Mouse (Mus musculus) fat pad, adult 2 months (tissue): Measurements from ENCODE around the gene Abcg8.
A peak's percentile ranks its signal among the peaks of the same experiment; 100 is the strongest.

Experiments used
- DNase-seq: peaks from one replicate; pipeline ENCODE4 v3.0.0-alpha.2; 2011; ENCODE audit warnings: low read depth, low spot score; ENCODE audit errors: extremely low read depth

Abcg8 gene

DNA sequence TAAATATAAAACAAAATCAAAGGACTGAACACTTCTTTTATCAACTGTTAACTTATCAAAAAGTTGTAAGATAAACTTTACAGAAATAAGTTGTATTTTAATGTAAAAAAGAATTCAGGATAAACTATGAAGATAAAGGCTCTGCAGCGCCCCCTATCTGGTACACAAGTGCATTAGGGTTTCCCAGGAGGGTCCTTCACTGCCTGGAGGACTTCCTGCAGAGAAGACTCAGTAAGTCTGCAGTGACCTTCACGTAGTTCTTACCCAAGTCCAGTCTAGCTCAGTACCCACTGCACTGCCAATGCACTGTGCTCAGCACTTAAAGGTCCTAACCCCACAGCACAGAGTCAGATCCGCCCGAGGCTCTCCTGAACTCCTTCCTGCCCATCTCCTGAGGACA, 31.3 kb downstream of the Abcg8 start:
- no peak for DNase-seq

DNA sequence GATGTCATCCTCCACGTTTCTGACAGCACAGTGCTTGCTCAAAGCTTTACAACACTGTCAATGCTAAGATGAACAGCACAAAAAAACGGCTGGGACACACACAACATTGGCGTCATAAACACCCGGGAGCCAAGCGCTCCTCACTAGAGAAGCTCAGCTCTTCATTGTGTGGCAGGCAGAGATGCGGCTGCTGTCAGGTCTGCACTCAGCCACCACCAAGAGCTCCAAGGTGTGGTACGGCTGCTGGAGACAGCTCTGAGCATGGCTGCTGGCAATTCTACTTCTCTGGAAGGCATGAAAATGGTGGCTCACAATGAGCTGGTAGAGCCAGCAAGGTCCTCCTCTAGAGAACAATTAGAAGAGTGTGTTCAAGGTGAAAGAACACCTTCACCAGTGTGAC, 32.7 kb downstream of the Abcg8 start:
- DNase-seq = no peak

DNA sequence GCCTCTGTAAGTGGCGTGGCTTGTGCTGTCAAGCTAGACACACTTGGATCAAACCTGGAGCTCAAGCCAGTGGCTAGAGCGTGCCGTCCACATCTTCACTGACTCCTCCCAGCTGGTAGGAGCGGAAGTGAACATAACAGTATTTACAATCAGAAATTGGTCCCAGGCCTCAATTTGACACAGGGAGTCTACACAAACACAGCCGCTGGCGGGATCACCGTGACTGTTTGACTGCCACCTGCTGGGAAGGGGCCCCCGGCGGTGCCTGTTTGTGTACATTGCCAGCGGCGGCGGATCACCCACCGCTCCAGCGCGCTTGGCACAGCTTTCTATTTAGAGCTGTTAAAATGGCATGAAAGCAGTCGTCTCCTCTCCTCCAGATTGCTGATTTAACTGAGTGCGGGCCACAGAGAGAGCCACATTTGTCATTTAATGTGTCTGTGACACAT, 33.3 kb downstream of the Abcg8 start:
- DNase-seq = no peak

GRCm38 (mm10) chr17:84713563-84714164, 37.6 kb downstream of the Abcg8 start:
- DNase-seq = no peak

DNA sequence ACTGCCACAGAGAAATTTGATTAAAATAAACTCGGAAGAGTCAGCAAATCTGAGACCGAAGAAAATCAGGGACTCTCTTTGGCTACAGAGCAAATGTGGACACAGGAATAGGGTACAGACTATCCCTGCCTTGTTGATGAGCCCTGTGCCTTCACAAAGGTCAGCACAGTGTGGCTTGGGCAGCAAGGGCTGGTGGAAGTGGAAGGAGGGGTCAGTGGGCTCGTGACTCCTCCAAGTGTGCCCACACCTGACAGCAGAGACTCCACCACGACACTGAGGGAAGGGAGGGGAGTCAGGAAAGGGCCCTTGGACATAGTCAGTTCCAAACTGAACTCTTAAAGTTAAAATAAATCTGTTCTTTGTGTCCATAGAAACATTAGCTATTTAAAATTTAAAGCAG, 38.8 kb downstream of the Abcg8 start:
- no peak for DNase-seq

DNA sequence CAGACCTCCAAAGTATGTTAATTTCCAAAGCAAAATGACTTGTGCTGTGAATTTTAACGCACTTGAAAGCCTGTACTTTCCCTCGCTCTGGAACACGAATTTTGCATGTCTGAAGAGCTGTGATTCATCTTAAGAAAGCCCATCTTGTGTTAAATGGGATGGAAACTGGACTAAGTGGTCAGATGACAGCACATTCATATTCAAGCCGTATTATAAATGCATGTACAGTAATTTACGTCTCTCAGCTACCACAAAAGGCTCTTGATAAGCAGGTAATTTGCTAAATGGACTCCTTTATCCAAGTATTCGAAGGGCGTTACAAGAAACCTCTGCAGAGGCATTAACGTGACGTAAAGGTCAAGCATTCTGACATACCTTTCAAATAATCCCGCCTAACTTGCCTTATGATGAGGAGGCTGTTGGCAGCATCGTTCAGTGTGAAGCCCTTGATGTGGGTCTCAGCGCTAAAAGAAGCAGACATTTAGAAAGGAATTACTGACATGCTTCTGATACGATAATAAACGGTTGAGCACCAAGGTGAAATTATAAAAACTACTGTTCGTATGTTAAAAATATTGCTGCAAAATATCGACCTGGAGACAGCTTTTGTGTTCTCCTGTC, 40.3 kb downstream of the Abcg8 start:
- DNase-seq = no peak

GRCm38 (mm10) chr17:84717416-84717815, 41.3 kb downstream of the Abcg8 start:
- no peak for DNase-seq

DNA sequence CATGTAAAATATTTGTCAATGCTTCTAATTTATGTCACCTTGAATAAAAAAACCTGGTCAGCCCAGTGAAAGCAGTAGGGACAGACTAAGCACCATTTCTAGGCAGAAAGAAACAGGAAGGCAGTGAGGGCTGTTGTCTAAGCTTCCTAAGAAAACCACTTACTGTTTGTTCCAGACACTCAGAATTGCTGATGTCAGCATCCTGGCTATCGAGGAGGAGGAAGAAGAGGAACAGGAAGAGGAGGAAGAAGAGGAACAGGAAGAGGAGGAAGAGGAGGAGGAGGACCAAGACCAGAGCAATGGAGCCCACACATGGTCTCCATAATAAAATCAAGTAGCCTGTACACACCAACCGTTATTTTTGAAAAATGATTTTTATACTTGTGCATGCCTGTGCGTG, 43.0 kb downstream of the Abcg8 start:
- no peak for DNase-seq

- no peak for DNase-seq
Observed at GRCm38 (mm10) chr17:84724028-84724427, 47.9 kb downstream of the Abcg8 start.

DNA sequence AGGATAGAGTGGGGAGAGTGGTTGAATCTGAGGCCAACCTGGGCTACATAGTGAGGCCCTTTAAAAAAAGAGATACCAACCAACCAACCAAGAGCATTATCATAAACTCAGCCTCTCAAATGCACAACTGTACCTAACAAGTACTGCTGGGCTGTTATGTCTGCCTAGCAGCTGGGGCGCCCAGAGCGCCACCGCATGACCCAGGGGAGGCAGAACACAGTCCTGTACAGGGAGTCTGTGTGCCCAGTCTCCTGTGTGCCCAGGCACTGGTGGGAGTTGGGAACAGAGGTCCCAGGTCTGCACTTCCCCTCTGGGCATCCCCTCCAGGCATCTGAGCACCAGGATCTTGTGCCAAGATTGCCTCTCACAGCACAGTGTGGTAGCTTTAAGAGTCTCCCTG, 49.1 kb downstream of the Abcg8 start:
- DNase-seq = no peak

GRCm38 (mm10) chr17:84728201-84728911, 52.3 kb downstream of the Abcg8 start:
- no peak for DNase-seq

GRCm38 (mm10) chr17:84729140-84729539, 53.0 kb downstream of the Abcg8 start:
- DNase-seq = no peak

DNA sequence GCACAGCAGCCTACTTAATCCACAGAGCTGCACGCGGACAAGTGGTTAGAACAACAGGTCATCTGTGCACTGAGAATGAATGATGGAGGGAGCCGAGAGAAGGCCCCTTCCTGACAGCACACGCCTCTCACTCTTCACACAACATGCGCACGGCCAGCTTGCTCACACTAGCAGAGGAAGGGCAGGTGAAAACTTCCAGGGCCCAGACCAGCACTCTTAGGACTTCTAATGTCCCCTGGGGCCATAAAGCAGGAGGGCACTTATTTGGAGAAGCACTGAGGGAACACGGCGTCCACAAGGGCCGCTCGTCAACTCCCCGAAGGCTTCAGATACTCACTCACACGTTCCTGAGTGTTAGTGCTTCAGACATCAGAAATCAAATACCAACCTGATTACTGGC, 55.3 kb downstream of the Abcg8 start:
- no peak for DNase-seq

GRCm38 (mm10) chr17:84732612-84733011, 56.5 kb downstream of the Abcg8 start:
- peak; percentile 61 for DNase-seq

GRCm38 (mm10) chr17:84736719-84737118, 60.6 kb downstream of the Abcg8 start:
- no peak for DNase-seq

DNA sequence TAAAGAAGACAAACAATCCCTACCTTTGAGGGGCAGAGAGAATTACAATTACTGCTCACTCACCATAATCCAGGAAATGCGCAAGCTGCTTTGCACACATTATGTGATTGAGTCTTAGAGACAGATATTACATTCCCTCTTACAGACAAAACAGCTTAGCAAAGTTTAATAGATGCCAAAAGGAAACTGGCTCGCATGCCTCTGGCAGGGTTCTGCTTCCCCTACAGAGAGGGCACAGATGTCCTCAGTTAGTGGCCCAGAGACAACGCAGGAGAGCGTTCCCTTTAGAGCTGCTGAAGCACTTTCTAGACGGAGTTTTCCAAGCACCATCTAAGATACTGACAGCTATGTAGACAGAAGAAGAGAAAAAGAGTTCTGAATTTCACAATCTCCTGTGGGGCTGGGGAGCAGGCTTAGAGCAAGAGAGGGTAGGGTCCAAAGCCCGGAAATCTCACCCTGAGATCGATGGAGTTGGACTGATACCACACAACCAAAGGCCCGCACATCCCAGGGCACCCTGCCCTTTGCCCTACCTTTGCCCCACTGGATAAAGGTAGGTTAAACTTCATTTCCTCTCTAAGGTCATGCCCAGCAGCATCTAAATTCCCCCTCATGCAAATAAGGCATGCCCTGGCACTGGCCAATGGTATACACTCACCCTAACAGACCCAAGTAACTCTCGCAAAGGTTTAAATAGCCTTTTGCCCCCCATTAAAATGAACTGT, 62.1 kb downstream of the Abcg8 start:
- no peak for DNase-seq

GRCm38 (mm10) chr17:84744256-84744655, 68.2 kb downstream of the Abcg8 start:
- no peak for DNase-seq

DNA sequence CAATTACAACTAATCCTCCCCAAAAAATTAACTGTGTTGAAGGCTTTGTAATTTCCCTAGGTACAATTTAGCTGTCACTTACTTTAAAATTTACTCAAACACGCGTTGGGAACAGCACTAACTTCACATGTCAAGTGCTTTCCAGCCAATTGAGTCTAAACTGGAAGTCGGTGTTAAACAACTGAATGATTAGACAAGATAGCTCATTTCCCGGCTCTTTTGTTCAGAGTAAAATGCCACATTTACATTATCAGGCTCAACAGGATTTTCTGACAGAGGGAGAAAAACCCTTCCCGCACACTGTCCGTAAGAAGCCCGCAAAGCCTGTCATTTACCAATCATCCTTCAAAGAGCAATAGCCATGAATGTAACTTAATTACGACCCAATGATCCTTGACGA, 68.9 kb downstream of the Abcg8 start:
- no peak for DNase-seq

DNA sequence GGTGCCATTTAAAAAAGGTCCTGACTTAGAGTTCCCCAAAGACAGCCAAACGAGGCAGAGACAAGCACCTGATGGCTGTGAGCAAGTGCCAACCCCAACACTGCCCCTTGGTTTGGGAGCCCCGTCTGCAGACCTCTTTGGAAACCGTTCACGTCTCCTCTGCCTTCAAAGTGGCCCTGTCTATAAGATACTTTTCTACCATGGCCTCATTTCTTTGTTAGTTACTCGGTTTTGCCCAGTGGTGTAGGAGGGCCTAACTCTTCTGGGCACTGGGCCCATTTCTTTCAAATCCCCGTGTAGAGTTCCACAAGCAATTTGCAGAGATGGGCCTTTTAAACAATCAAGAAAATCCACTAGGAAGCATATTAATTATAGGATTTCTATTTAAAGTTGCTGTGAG, 71.1 kb downstream of the Abcg8 start:
- DNase-seq = no peak

DNA sequence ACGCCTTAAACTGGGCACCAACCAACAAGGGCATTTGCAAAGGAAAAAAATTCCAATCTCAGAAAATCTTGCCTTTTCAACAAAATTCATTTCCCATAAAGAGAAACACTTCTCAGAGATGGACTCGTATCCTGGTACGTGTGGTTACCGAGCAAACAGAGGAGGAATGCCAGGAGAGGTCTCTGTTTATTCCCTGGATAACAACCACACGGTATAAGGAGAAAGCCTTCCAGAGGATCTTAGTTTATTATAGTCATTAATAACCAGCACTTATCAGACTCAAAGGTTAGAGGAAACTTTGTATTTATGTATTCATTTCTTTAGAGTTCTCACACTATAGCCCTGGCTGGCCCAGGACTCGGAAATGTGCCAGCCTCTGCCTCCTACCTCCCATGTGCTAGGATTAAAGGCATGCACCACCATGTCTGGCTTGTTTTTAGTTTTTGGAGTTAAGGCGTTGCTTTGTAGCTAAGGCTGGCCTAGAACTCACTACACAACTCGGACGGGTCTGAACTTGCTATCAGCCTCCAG, 72.1 kb downstream of the Abcg8 start:
- DNase-seq = no peak

GRCm38 (mm10) chr17:84749297-84749696, 73.2 kb downstream of the Abcg8 start:
- DNase-seq = no peak
